Mouse (Mus musculus): ENCODE measurements around the gene Erg28. TPM values are rescaled to one million over a fixed set of nuclear protein-coding genes. Genes with fewer than 3 reads are reported as not detected.

Gene Erg28
- polyA plus RNA-seq (2012; rRNA removed) = 15.1 and 15.2 TPM in 2 replicates

DNA sequence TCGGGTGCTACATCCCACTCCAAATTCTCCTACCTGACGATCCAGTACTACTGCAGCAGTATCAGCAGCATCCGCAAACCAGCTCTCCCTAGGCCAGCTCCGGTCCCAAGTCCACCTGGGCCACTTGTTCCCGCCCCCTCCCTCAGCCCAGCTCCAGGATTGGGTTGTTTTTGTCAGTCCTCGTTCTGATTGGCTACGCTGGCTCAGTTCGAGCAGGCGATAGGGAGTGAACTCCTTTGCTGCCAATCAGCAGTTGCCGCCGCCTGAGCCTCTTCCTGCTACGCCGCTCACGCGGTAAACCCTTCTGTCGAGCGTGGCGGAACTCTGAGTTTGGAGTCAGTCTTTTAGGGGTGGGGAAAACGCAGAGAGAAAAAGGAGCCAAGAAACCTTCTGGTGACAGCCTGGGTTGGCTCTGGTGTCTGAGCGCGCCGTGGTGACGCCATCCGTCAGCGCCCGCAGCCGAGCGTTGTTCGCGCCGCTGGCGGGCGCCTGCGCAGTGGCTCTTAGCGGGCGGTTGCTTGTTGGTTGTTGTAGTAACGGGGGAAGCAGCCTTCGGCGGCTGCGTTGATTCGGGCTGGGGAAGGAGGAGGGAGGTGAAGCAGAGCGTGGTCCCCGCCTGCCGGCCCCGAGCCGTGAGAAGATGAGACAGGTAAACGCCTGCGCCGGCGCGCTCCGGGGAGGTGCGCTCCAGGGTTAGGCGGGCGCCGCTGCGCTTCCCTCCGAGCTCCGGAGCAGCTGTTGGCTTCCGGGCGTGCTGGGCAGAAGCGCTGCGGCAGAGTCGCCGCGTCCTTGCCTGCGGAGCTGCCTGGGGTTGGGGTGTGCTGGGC is at the start of gene Erg28, which contains the start of gene Ttll5:
Erg28 (minus strand) TSS at position 113 of the 827 bp plus-strand sequence.
Ttll5 (plus strand) TSS at position 222 of the 827 bp plus-strand sequence.

Other genes with a start within 250 kb of the Erg28 start
- gene Jdp2, start 225.5 kb downstream of the Erg28 start, polyA plus RNA-seq (2012; rRNA removed) = 3.8 and 7.5 TPM in 2 replicates
- gene Batf, start 137.9 kb downstream of the Erg28 start, polyA plus RNA-seq (2012; rRNA removed) = 1.0 and 3.0 TPM in 2 replicates
- 0.84 and 1.1 TPM in 2 replicates for gene Flvcr2, start 78.0 kb downstream of the Erg28 start, polyA plus RNA-seq (2012; rRNA removed)
- 4.3 and 4.7 TPM in 2 replicates for gene Ttll5, start 109 bp upstream of the Erg28 start, polyA plus RNA-seq (2012; rRNA removed)

Measured in stomach, adult 2 months (tissue).